Mouse (Mus musculus) lung, adult 2 months (tissue): ENCODE data around the gene Slc25a22.

Experiments
- CTCF ChIP-seq: fragments of 200-500 bp; IDR thresholded peaks from 2 replicates; pipeline ENCODE4 v1.5.1; 2011; ENCODE audit warnings: mild to moderate bottlenecking, low read length, control low read depth; ENCODE audit not compliant: insufficient read depth
- POLR2A ChIP-seq: fragments of 200-500 bp; IDR thresholded peaks from 2 replicates; pipeline ENCODE4 v1.6.1; 2011; ENCODE audit warnings: low read depth, mild to moderate bottlenecking, control low read depth, low read length, borderline replicate concordance; ENCODE audit errors: extremely low read depth

DNA sequence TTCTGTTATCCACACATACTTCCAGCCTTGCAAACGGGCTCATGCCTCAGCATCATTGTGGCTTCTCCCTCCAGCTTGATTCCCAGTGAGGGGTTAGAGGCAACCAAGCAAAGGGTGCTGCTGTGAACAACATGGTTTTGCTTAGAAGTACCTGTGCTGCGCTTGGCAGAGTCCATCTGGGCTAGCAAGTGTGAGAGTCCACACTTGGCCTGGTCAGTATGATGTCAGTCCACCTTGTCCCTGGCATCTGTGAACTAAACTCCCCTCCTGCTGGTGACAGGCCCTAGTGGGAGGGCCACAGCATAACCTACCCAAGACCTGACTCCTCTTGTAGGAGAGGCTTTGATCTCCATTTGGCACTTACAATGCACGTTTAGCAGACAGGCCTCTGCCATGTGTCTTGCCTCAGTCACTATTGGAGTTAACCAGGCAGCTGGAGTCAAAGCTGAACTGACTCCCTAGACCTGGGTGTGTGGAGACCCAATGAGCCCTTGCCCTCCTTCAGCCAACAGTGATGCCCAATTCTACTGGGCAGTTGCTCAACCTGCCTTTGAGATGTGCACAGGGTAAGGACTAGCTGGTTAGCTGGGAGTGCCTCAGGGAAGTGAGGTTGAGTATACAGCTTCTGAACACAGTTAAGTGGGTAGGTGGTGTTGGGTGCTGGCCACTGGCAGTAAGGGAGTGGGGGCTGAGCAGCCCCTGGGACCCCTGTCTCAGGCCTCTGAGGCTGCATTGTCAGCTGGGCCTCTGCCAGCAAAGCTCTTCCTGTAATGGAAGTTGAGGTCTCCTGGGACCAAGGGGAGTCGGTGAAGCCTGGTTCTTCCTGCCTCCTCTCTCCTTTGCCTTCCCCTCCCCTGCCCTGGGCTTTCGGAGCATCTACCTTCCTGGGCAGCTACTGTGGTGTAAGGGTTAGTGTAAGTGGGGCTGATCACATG, 46.8 kb upstream of the Slc25a22 start:
- TF ChIP-seq CTCF: no peak
- TF ChIP-seq POLR2A: no peak
